Mouse (Mus musculus): ENCODE results near the gene Trmt2b.
A peak's percentile ranks its signal among the peaks of the same experiment; 100 is the strongest.
"Not testable (repeated sequence)": the region's sequence is repeated elsewhere in the genome, so short reads cannot be mapped to it uniquely, and the experiment has no call there.

The Trmt2b gene

DNA sequence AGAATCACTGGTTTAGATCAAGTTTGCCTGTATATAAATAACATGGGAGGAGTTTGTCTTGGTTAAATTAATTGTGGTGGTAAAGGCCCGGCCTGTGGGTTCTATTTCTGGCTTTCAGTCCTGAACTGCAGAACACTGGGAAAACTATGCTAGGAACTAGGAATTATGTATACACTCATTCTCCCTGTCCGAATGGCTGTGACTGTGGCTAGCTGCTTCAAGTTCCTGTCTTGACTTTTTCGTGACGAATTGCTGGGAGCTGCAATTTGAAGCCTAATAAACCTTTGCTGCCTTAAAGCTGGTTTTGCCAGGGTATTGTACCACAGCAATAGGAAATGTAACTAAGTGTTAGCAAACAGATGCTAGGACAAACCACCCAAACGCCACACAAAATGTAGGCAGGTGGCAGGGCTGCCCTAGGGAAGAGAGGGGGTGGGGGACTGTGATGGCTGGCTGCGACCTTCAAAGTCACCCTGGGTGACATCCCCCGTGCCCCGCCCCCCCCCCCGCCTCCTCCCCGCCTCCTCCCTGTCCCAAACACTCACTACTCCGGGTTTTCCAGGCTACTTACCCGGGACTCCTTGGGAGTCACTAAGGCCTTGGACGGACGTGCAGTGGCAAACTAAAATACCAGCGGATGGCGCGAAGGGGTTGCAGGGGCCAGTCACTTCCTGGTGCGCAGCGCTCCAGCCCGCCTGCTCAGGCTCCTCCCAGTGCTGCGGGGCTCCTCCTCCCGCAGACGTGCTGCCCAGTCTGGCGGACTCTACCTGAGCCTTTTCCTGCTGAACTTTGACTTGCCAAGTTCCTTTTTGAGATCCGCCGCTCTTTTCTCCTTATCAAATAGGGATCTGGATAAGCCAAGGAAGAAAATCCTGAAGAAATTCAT is at the start of gene Trmt2b:
TSS of gene Trmt2b (minus strand) at position 710 of the 886 bp plus-strand sequence.
- DNase-seq, result peak; percentile 83

DNA sequence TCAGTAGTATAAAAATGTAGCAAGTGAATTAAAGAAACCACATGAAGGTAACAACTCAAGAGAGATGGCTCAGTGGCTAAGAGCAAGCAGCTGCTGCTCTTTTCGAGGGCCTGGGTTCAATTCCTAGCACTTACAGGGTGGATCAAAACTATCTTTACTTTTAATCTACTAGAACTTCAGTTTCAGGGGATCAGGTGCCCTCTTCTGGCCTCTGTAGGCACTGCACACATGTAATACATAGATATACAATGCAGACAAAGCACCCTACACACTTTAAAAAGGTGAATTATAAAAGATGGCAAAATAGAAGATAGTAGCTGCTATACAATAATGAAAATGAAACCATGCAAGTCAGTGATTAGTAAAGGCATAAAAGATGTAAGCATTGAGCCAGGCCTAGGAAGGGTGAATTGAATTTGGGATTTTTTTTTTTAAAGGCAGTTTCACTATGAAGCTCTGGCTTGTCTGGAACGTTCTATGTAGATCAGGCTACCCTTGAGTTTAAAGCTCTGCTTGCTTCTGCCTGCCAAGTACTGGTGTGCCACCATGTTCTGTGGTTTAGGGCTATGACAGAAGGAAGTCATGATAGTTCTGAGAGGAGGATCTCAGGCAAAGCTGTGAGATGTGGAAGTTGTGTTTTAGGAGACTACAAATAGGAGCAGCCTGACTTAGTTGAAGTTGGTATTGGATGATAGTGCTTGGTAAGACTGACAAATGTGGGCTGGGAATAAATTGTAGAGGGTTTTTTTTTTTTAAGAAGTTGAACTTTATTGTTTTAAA is 42.6 kb upstream of the Trmt2b start:
- DNase-seq, result peak; percentile 34

DNA sequence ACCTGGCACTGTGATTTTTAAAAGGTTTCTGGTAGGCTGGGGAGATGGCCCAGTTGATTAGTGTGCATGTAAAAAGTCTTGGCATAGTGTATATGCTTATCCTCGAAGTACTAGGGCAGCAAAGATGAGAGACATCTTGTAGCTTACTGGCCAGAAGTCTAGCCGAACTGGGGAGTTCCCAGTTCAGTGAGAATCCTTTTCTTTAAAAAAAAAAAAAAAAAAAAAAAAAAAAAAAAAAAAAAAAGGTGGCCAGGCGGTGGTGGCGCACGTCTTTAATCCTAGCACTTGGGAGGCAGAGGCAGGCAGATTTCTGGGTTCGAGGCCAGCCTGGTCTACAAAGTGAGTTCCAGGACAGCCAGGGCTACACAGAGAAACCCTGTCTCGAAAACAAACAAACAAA is 34.4 kb upstream of the Trmt2b start:
- not testable (repeated sequence) for DNase-seq

DNA sequence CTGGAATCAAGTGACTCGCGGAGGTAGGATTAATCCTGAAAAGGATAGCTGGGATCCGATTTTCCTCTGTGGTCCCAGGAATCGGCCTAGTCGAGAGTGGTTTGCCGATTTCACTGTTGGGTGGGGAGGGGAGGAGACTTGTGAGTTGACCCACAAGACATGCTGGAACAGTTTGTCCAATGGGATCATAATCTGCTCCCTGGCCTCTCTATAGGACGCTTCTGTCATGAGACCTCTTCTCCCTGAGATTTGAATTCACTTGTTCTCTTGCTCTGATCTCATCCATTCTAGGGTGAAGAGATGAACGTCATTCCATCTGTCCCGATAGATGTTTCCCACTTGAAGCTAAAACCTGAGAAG is 31.5 kb upstream of the Trmt2b start:
- no peak for DNase-seq

DNA sequence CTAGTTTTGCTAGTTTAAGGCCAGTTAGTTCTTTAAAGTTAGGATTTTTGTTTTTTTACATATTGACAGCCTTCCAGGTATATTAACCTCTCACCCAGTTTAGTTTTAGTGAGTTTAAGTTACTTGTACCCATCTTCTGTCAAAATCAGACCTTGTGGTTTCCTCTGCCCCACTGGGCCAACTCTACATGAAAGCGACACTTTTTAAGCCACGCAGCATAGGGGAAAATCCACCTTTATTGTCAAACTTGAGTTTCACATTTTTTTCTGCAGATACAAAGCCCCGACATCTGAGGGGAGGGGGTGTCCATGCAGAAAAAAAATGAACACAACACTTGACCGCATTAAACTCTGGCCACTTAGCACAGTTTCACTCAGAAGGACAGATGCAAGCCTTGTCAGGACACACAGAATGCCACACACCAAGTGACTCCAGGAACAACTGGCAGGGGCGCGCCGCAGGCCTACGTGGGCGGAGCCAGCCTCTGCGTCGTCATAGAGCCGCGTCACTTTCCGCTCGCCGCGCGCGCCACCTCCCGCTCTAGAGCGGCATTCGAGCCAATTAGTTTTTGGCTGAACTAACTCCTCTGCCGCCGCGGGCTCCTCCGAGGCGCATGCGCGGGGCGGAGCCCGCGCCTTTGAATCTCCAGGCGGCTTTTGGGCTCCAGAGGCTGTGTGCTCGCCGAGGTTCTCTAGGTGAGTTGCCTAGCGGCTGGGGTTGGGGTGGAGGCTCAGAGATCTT is 30.9 kb upstream of the Trmt2b start, which contains the start of gene Cenpi:
TSS of gene Cenpi (plus strand) at position 551 of the 741 bp plus-strand sequence.
- DNase-seq, result peak; percentile 91

DNA sequence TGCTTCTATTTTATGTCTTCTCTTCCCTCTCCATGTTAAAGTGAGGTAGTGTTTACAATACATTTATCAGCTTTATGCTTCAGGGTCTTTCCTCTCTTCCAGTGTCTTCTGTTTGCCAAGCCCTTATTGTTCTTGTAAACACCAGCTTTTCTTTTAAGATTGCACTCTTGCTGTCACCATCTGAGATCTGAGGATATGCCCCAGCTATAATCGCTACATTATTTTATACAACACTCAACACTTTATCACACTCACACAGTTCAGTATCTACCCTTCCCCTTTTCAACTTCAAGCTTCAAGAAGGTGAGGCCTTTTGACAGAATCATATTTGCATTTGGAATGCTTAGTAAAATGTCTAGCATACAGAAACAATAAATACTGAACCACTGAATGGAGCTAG is 26.5 kb upstream of the Trmt2b start:
- DNase-seq, result no peak

DNA sequence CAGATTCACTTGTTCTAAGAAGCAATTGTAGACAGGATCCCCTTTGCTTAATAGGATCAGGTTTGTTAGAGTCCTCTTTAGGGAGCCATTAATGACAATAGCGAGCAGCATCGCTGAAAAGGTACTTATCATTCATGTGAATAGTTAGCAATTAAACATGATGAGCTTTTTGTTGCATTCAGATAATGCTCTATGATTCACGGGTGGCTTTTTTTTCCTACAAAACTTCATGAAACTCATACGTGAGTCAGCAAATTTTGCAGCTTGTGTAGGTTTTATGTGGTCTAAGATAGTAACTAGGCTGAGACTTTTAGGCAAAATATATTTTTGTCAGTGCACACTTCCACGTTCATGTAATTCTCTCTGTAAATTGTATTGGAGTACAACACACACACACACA is 23.4 kb upstream of the Trmt2b start:
- no peak for DNase-seq

DNA sequence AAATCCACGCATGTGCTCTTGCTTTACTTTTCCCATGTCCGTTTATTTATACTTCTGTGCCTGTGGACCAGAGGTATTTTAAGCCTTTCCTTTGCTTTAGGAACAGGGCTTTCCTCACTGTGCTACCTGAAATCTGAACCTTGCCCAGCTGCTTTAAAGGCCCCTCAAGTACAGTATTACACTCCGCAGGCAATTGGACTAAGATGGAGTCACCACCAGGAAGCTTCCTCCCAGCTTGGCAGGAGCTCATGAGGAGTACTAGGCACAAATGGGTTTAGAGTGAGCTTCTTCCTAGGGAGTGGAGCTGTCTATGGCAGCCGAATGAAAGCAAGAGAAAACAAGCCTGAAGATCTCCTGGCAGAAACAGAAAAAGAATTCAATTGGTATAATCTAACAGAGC is 20.4 kb upstream of the Trmt2b start:
- DNase-seq, result no peak

DNA sequence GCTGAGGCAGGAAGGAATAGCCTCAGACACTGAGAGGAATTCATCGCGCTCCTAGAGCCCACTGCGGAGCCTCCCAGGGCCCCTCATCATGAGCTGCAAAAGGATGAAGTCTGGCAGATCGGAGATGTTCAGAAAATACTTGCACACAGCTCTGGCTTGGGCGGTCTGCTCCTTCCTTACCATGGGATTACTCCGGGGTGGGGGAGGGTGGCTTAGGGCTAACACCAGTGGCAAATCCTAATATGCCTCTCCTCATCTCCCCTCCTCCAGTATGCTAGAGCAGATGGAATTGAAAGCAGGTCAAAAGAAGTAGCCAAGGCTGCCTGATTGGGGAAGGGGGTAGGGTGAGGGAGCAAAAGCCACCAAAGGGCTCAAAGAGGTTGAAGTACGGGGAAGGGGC is 20.0 kb upstream of the Trmt2b start:
- no peak for DNase-seq

DNA sequence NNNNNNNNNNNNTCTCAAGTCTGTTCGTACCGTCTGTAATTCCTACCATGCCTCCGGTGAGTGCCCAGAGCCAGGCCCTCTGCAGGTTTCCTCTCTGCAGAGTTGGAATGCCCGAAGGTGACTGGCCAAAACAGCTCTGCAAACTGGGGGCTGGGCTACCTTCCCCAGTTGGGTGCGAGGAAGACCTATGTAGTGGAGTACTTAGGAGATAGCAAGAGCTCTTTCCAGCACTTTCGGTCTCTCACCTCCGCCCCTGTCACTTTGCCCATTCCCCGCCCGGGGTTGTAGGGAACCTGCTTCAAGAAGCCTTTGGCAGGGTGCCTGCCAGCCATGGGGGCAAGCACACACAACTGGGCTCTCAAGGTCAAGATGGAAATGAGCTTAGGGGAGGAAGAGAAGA is 19.5 kb upstream of the Trmt2b start:
- DNase-seq, result peak; percentile 47

DNA sequence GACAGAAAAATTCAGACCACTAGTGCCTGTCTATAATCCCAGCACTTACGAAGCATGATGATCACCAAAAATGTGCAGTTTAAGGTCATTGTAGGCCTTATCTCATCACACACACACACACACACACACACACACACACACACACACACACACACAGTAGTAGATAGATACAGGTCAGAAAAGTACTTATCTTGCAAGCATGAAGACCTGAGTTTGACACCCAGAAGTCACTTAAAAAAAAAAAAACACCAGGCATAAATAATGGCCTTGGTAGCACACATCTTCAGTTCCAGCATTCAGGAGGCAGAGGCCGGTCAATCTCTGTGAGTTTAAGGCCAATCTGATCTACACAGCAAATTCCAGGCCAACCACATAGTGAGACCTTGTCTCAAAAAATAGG is 10.5 kb upstream of the Trmt2b start:
- no peak for DNase-seq

DNA sequence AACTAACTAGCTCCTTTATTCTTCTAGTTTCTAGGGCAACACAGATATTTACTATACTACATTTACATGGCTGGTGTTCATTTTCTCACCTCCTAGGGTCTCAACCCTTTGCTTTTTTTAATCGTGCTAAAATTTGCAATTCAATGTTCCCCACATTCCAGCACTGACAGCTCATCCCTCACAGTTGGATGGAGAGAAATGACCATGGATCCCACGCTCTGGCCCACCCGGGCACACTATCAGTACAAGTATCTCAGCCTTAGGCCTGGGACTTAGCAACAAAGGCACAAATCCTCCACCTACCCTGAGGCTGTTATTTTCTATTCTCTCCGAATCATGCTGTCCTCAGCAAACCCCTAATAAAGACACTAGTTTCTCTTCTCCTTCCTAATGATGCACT is 9.0 kb upstream of the Trmt2b start:
- DNase-seq, result no peak

DNA sequence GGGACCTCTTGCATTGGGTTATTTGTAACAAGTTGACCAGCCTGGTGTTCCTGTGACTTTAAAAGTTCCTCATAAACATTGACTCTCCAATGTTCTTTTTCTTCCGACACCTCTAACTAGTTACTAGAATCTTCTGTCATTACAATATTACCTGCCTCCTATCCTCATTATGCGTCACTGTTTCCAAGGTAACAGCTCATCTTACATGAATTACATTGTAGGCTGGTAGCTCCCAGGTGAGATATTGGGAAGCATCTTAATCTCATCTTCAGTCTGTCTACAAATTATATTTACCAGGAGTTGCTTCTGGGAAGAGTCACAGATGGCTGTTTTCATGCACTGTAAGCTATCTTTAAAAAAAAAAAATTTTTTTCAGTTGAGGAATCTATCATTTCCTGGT is 8.3 kb upstream of the Trmt2b start:
- DNase-seq, result no peak

DNA sequence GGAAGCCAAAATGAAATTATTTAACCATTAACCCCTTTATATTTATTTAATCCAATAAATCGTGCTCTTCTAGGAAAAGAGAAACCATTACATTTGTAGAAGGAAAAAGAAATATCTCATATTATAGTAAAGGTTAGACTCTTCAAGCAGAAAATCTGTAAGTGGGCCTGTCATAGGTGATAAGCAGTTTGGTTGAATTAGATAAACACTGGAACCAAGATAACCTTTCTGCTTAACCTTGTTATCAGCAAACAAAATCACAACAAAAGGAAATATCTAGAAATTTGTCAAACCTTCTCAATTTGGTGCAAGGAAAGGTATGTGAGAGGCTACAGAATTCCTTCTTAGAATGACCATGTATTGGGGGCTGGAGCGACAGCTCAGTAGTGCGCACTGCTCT is 3.7 kb upstream of the Trmt2b start:
- no peak for DNase-seq

DNA sequence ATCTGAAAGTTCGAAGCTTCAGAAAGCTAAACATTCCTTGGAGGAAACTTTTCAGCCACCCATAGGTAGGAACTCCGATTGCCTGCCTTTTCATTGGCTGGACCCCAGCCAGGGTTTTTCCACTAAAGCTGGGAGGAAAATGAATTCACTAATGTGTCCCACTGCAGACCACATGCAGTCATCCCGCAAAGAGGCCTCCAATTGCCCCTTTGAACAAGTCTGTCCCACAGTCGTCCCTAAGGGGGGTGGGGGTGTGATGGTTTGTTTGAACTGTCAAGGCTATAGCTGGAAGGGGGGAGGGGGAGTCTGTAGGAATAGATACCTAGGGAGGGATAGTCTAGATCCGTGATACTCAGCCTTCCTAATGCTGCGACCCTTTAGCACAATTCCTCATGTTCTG is 1.1 kb downstream of the Trmt2b start:
- peak; percentile 53 for DNase-seq

DNA sequence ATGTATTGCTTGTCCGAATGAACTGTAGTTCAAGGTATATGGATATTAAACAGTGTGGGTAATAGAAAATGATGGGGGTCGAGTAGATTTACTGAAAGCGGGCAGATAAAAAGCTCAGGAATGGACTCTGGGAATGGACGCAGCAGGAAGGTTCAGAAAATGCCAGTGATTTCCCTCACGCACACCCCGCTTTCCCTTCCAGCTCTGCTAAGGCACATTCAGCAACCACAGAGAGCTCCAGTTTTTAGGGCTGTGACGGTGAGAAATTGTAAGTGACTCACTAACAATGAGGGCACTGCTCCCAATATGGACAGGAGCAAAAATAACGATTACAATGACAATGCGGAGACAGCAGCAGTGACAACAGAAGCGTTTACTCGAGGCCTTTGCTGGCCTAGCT is 14.7 kb downstream of the Trmt2b start:
- DNase-seq, result no peak

DNA sequence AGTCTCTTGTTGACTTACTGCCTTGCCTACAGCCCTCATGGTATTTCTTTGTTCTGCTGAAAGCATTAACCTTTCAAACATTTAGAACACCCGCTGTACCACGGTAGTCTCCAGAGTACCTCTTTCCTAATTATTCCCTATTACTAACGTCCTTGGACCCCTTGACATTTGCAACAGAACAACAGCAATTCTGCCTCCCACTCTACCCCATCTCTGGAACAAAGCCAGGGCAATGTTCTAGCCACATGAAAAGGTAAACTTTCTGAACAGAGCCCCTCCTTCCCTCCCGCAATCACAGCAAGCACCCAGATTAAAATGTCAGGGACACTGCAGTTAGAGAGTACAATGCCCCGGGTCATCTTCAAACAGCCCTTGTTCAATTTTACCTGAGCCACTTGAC is 15.6 kb downstream of the Trmt2b start:
- DNase-seq, result no peak

DNA sequence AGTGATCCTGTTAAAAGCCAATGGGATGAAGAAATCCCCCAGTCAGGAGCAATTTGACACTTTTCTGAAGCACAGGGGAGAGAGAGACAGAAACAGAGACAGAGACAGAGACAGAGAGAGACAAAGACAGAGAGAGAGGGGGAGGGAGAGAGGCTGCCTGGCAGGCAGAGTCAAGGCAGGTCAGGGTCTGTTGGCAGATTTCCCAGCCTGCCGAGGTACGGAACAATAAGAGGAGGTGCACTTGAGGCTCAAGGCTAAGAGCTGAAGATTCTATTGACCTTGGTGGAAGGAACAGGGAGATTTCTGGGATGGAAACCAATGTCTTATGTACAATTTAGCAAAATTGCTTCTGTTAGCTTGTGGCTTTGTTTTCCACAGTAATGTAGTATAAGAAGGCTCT is 28.6 kb downstream of the Trmt2b start:
- DNase-seq, result peak; percentile 11

DNA sequence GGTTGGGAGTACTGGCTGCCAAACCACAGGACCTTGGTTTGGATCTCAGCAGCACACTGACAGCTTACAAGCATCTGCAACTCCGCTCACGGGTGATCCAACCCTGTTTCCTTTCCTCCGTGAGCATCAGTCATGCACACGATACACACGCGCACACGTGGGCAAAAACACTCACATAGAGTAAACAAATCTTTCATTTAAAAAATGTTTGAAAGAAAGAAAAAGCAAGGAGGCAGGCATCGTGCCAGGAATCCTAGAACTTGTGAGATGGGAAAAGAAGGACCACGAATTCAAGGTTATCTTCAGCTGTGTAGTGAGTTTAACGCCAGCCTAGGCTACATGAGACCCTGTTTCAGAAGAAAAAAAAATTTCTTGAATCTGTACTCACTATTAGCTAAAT is 30.8 kb downstream of the Trmt2b start:
- no peak for DNase-seq

DNA sequence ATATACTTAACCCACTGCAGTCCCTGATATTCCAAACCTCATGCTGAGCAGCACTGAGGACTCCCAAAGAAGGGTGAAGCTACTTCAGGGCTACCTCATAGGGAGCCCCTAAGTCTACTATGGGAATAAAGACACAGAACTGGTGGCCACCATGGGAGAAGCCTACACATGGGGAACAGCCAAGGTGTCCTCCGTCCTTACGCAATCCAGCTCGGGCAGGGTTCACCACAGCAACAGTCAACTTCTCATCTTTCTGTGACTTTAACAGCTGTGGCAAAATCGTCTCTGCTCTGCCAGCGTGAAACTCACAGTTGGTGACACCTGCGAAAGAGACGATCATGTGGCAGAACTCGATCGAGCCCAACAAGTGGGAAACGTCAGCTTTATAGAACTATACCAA is 38.5 kb downstream of the Trmt2b start:
- no peak for DNase-seq

DNA sequence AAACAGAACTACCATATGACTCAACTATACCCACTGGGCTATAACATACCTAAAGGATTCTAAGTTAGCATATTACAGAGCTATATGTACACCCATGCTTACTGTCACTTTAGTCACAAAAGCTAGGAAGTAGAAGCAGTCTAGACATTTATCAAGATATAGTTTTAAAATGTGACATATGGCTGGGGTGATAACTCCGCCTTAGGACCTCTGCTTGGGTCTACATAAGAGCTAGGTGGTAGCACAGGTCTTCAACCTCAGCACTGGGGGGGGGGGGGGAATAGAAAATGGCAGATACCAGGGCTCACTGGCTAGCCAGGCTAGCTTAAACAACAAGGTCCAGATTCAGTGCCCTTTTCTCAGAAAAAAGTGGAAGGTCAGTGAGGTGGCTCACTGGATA is 43.7 kb downstream of the Trmt2b start:
- DNase-seq, result no peak

DNA sequence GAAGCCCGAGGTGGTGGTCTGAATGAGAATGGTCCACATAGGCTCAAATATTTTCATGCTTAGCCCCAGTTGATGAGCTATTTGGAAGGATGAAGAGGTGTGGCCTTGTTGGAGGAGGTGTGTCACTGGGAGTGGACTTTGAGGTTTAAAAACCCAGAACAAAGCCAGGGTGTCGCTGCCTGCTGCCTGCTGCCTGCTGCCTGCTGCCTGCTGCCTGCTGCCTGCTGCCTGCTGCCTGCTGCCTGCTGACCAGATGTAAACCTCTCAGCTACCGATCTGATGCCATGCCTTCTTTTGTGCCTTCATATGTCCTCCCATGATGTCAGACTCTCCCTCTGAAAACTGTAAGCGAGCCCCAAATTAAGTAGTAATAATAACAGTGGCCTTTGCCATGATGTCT is 54.9 kb downstream of the Trmt2b start, which contains the start of gene Nox1:
TSS of gene Nox1 (minus strand) at position 101 of the 400 bp plus-strand sequence.
- no peak for DNase-seq

DNA sequence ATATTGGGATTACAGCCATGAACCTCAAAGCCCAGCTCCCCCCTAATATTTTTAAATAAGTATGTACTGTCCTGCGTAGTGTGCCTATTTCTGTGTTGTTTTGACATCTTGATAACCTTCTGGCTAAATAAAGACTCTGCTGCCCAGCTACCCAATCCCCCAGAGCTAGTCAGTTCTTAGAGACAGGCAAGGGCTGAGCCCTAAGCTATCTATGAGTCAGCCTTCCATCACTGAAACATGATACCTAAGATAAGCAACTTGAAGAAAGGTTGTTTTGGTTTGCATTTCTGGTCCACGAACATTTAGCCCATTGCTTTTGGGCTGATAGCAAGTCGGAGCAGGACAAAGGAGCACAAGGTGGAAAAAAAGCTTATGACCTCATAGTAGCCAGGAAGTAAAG is 56.2 kb downstream of the Trmt2b start:
- no peak for DNase-seq
